ENCODE assay signal across 8 mouse cellular contexts in genomic region chr17:71617033-71617362, GRCm38 (mm10). TPM values are rescaled to one million over a fixed set of nuclear protein-coding genes. Genes with fewer than 3 reads are reported as not detected.
DNase-seq lines count a peak whose midpoint lies in the region; ATAC-seq and TF ChIP-seq lines count a peak whose summit lies in the region.

No protein-coding gene starts in this region.

- TF ChIP-seq POLR2A in spleen, adult 2 months (IDR thresholded peaks at IDR 0.05; ENCODE audit: low read depth, low read length), result no peak

- peak overlapping the region; percentile 93 for H3K4me3 ChIP-seq in spleen, adult 2 months (ENCODE audit: extremely low read depth, insufficient read depth, insufficient read length)
- H3K4me3 ChIP-seq in intestine, embryonic 15.5 days (replicated peaks), result peak overlapping the region; percentile 95
- peak overlapping the region; percentile 100 for H3K4me3 ChIP-seq in neural tube, embryonic 13.5 days

- no peak for ATAC-seq in CD4-positive, CD25-positive, alpha-beta regulatory T cell, adult 4 months
- no peak for ATAC-seq in intestine, embryonic 15.5 days
- no peak for ATAC-seq in neural tube, embryonic 13.5 days (ENCODE audit: low read depth)

- no peaks in the 10 kb centered on the region for H3K27me3 ChIP-seq in spleen, adult 2 months (ENCODE audit: control insufficient read depth, insufficient read depth, low read length)
- H3K27me3 ChIP-seq in intestine, embryonic 15.5 days (replicated peaks), result no peaks in the 10 kb centered on the region
- no peaks in the 10 kb centered on the region for H3K27me3 ChIP-seq in neural tube, embryonic 13.5 days

- H3K9ac ChIP-seq in intestine, embryonic 15.5 days, result peak overlapping the region; percentile 93
- H3K9ac ChIP-seq in neural tube, embryonic 13.5 days, result peak overlapping the region; percentile 94

- H3K4me2 ChIP-seq in intestine, embryonic 15.5 days (replicated peaks), result peak overlapping the region; percentile 66
- peak overlapping the region; percentile 82 for H3K4me2 ChIP-seq in neural tube, embryonic 13.5 days

- H3K36me3 ChIP-seq in spleen, adult 2 months (ENCODE audit: control insufficient read depth, insufficient read depth, low read length), result no peaks in the 10 kb centered on the region
- no peaks in the 10 kb centered on the region for H3K36me3 ChIP-seq in intestine, embryonic 15.5 days
- H3K36me3 ChIP-seq in neural tube, embryonic 13.5 days, result peaks cover 2% of the 10 kb centered on the region; the same call in 1 of the 2 replicates

- no peak overlapping the region for H3K27ac ChIP-seq in spleen, adult 2 months (ENCODE audit: insufficient read depth, low read length)
- H3K27ac ChIP-seq in intestine, embryonic 15.5 days, result no peak overlapping the region
- no peak overlapping the region for H3K27ac ChIP-seq in neural tube, embryonic 13.5 days (replicated peaks)

- intact Hi-C loops in left cerebral cortex, postnatal 14 days (cut with DNase I), result no loop called here

- H3K4me1 ChIP-seq in spleen, adult 2 months (ENCODE audit: control insufficient read depth, insufficient read depth, insufficient read length), result peaks cover 2% of the 10 kb centered on the region
- peaks cover 11% of the 10 kb centered on the region for H3K4me1 ChIP-seq in intestine, embryonic 15.5 days (replicated peaks)
- H3K4me1 ChIP-seq in neural tube, embryonic 13.5 days (replicated peaks), result peaks cover 29% of the 10 kb centered on the region

- TF ChIP-seq CTCF in spleen, adult 2 months (IDR thresholded peaks at IDR 0.05; ENCODE audit: extremely low read depth, insufficient read depth, insufficient read length, insufficient replicate concordance), result no peak

- peak; percentile 44 for DNase-seq in CD4-positive, CD25-positive, alpha-beta regulatory T cell, adult 2 months (ENCODE audit: low read depth, low spot score)
- DNase-seq in spleen, adult 2 months (ENCODE audit: low read depth in 1 of 2, low spot score in 2 of 2), result no peak
- no peak for DNase-seq in spleen, postnatal 36 days (ENCODE audit: low spot score in 2 of 2)
- DNase-seq in left cerebral cortex, postnatal 14 days (ENCODE audit: low spot score in 2 of 2), result no peak
- DNase-seq in left cerebral cortex, adult 18-20 months (ENCODE audit: low spot score in 2 of 2), result no peak

- WGBS in spleen, adult 2 months, result 1% methylated on average over 10 of the region's 10 CpGs
- WGBS in intestine, embryonic 15.5 days, result 0% methylated on average over 10 of the region's 10 CpGs
- WGBS in neural tube, embryonic 13.5 days, result under 1% methylated on average over 10 of the region's 10 CpGs

- H3K9me3 ChIP-seq in intestine, embryonic 15.5 days, result no peaks in the 10 kb centered on the region
- no peaks in the 10 kb centered on the region for H3K9me3 ChIP-seq in neural tube, embryonic 13.5 days

RNA-seq across cellular contexts. Expression of gene Wdr43, which starts 1.3 kb away (rescaled TPM):
- polyA plus RNA-seq in CD4-positive, CD25-positive, alpha-beta regulatory T cell, adult 4 months (2017; shearing (Covaris generic)), result 100 to 1,000 TPM; 134 to 151 TPM
- 7.5 and 11.4 TPM in 2 replicates for polyA plus RNA-seq in spleen, adult 2 months (2012; rRNA removed)
- 72.5 and 76.9 TPM in 2 replicates for polyA plus RNA-seq in intestine, embryonic 15.5 days (2015; fragmentation: Nextera tagmentation; extraction: Ambion mirVana)
- polyA plus RNA-seq in neural tube, embryonic 13.5 days (2015; fragmentation: Nextera tagmentation; extraction: Ambion mirVana), result 45.6 and 49.9 TPM in 2 replicates
- total RNA-seq in left cerebral cortex, postnatal 14 days (2021), result 10 to 100 TPM; 24.3 TPM
- total RNA-seq in left cerebral cortex, adult 18-20 months (2021), result 10 to 100 TPM; 23.2 to 24.5 TPM

RNA-seq across cellular contexts. Expression of gene Togaram2, which starts 56.1 kb away (rescaled TPM):
- polyA plus RNA-seq in CD4-positive, CD25-positive, alpha-beta regulatory T cell, adult 4 months (2017; shearing (Covaris generic)), result not detected
- polyA plus RNA-seq in spleen, adult 2 months (2012; rRNA removed), result 0.04 and 0.09 TPM in 2 replicates
- polyA plus RNA-seq in intestine, embryonic 15.5 days (2015; fragmentation: Nextera tagmentation; extraction: Ambion mirVana), result 0.44 and 0.68 TPM in 2 replicates
- 0.15 and 0.29 TPM in 2 replicates for polyA plus RNA-seq in neural tube, embryonic 13.5 days (2015; fragmentation: Nextera tagmentation; extraction: Ambion mirVana)
- total RNA-seq in left cerebral cortex, postnatal 14 days (2021), result 1 to 10 TPM; 2.4 to 2.9 TPM
- 1 to 10 TPM; 2.7 to 3.2 TPM for total RNA-seq in left cerebral cortex, adult 18-20 months (2021)
